Comparison of ENCODE assay signal across 39 mouse cellular contexts in genomic region chr10:96185601-96186000, GRCm38 (mm10). TPM values are rescaled to one million over a fixed set of nuclear protein-coding genes. Genes with fewer than 3 reads are reported as not detected.
DNase-seq lines count a peak whose midpoint lies in the region; ATAC-seq and TF ChIP-seq lines count a peak whose summit lies in the region.
"Had no signal": no experiment of that assay in that cellular context is flagged by ENCODE, and none has a peak within 500 bp of the region (broad histone marks: within the 10 kb centered on the region; RNA-seq: fewer than 3 reads in every experiment).

No protein-coding gene starts in this region.

- H3K4me2 ChIP-seq in lung, embryonic 14.5 days: no peak overlapping the region
- H3K4me2 ChIP-seq: embryonic facial prominence, embryonic 15.5 days; forebrain, embryonic 12.5 days; hindbrain, embryonic 13.5 days; limb, embryonic 12.5 days; liver, embryonic 13.5 days; lung, embryonic 15.5 days; midbrain, embryonic 12.5 days had no signal

- no peak overlapping the region for H3K4me3 ChIP-seq in heart, embryonic 10.5 days
- H3K4me3 ChIP-seq in lung, embryonic 14.5 days (ENCODE audit: low read depth, low read length): no peak overlapping the region
- H3K4me3 ChIP-seq in bone marrow, adult 2 months (replicated peaks; ENCODE audit: control insufficient read depth, low read depth, low read length): no peak overlapping the region
- H3K4me3 ChIP-seq: embryonic facial prominence, embryonic 10.5 days; embryonic facial prominence, embryonic 15.5 days; forebrain, embryonic 12.5 days; hindbrain, embryonic 13.5 days; limb, embryonic 12.5 days; liver, embryonic 13.5 days; lung, embryonic 15.5 days; megakaryocyte, embryonic 14.5 days; midbrain, embryonic 12.5 days had no signal

- H3K27ac ChIP-seq in heart, embryonic 10.5 days: no peak overlapping the region
- no peak overlapping the region for H3K27ac ChIP-seq in lung, embryonic 14.5 days (ENCODE audit: low read depth)
- H3K27ac ChIP-seq in bone marrow, adult 2 months (ENCODE audit: control insufficient read depth, insufficient read depth, low read depth, low read length, poor library complexity): peak overlapping the region; percentile 81; the same call in 1 of the 2 replicates
- H3K27ac ChIP-seq: embryonic facial prominence, embryonic 10.5 days; embryonic facial prominence, embryonic 15.5 days; forebrain, embryonic 12.5 days; hindbrain, embryonic 13.5 days; limb, embryonic 12.5 days; liver, embryonic 13.5 days; lung, embryonic 15.5 days; midbrain, embryonic 12.5 days had no signal

- H3K4me1 ChIP-seq in heart, embryonic 10.5 days: peaks cover 6% of the 10 kb centered on the region; the same call in 1 of the 2 replicates
- H3K4me1 ChIP-seq in lung, embryonic 14.5 days (ENCODE audit: insufficient read depth): peaks cover 12% of the 10 kb centered on the region; the same call in 1 of the 2 replicates
- H3K4me1 ChIP-seq in bone marrow, adult 2 months (ENCODE audit: control insufficient read depth, insufficient read depth, low read length): no peaks in the 10 kb centered on the region; the same call in 1 of the 2 replicates
- H3K4me1 ChIP-seq: limb, embryonic 12.5 days; midbrain, embryonic 12.5 days had no signal

- H3K9ac ChIP-seq in lung, embryonic 14.5 days: no peak overlapping the region
- H3K9ac ChIP-seq: embryonic facial prominence, embryonic 15.5 days; forebrain, embryonic 12.5 days; forebrain, postnatal 0 days; hindbrain, embryonic 13.5 days; limb, embryonic 12.5 days; liver, embryonic 13.5 days; lung, embryonic 15.5 days; midbrain, embryonic 12.5 days had no signal

- TF ChIP-seq CTCF in lung, embryonic 14.5 days (IDR thresholded peaks at IDR 0.05; ENCODE audit: low read depth): no peak
- no peak for TF ChIP-seq CTCF in bone marrow, adult 2 months (IDR thresholded peaks at IDR 0.05; ENCODE audit: control insufficient read depth, insufficient read depth, low read length)

- peak; percentile 50 for DNase-seq in heart, adult 11 months
- no peak for DNase-seq in heart, embryonic 10.5 days (ENCODE audit: low spot score)
- peak; percentile 21 for DNase-seq in lung, embryonic 14.5 days
- DNase-seq in lung, adult 18-20 months: no peak
- DNase-seq in adipocyte (ENCODE audit: low spot score): no peak
- DNase-seq in urinary bladder, adult 2 months (ENCODE audit: low spot score): no peak
- DNase-seq: adrenal gland, postnatal 25 days; cerebellum, adult 2 months; cerebellum, postnatal 25 days; forebrain, postnatal 0 days; heart, postnatal 4 days; kidney, adult 8-10 months; kidney, postnatal 25 days; liver, embryonic 13.5 days; right cerebral cortex, postnatal 25 days; spleen, adult 18-20 months; thymus, adult 2 months had no signal

- no peaks in the 10 kb centered on the region for H3K36me3 ChIP-seq in heart, embryonic 10.5 days
- no peaks in the 10 kb centered on the region for H3K36me3 ChIP-seq in lung, embryonic 14.5 days (ENCODE audit: insufficient read depth)
- H3K36me3 ChIP-seq: embryonic facial prominence, embryonic 10.5 days; embryonic facial prominence, embryonic 15.5 days; forebrain, embryonic 12.5 days; G1E; hindbrain, embryonic 13.5 days; limb, embryonic 12.5 days; liver, embryonic 13.5 days; lung, embryonic 15.5 days; midbrain, embryonic 12.5 days had no signal

- 82% methylated on average over 3 of the region's 3 CpGs for WGBS in heart, embryonic 10.5 days
- 69% methylated on average over 3 of the region's 3 CpGs for WGBS in lung, embryonic 14.5 days
- 20% methylated on average over 3 of the region's 3 CpGs for WGBS in bone marrow, adult 2 months

- no peaks in the 10 kb centered on the region for H3K9me3 ChIP-seq in heart, embryonic 10.5 days
- no peaks in the 10 kb centered on the region for H3K9me3 ChIP-seq in lung, embryonic 14.5 days (ENCODE audit: low read depth, low read length)
- H3K9me3 ChIP-seq: embryonic facial prominence, embryonic 10.5 days; embryonic facial prominence, embryonic 15.5 days; forebrain, embryonic 12.5 days; hindbrain, embryonic 13.5 days; limb, embryonic 12.5 days; liver, embryonic 13.5 days; lung, embryonic 15.5 days; midbrain, embryonic 12.5 days had no signal

- no peak for TF ChIP-seq POLR2A in bone marrow, adult 2 months (IDR thresholded peaks at IDR 0.05; ENCODE audit: borderline replicate concordance, control insufficient read depth, low read depth, low read length)

- no peak for ATAC-seq in lung, embryonic 14.5 days (ENCODE audit: insufficient read depth)
- peak; percentile 47 for ATAC-seq in megakaryocyte progenitor cell, adult 5-6 weeks (replicated peaks; ENCODE audit: poor library complexity)
- ATAC-seq: forebrain, postnatal 0 days; intestine, embryonic 16.5 days; Patski had no signal

- no peaks in the 10 kb centered on the region for H3K27me3 ChIP-seq in heart, embryonic 10.5 days (ENCODE audit: insufficient read depth, poor library complexity, severe bottlenecking)
- no peaks in the 10 kb centered on the region for H3K27me3 ChIP-seq in lung, embryonic 14.5 days (ENCODE audit: insufficient read depth, low read length)
- H3K27me3 ChIP-seq: embryonic facial prominence, embryonic 15.5 days; forebrain, embryonic 12.5 days; hindbrain, embryonic 13.5 days; limb, embryonic 12.5 days; liver, embryonic 13.5 days; lung, embryonic 15.5 days; megakaryocyte, embryonic 14.5 days; midbrain, embryonic 12.5 days; Patski had no signal

RNA-seq across cellular contexts. Expression of gene Gm5426, which starts 49.2 kb away (rescaled TPM):
- not detected in 2 replicates for polyA plus RNA-seq in heart, embryonic 10.5 days (2016; fragmentation: Nextera tagmentation; extraction: Ambion mirVana)
- polyA plus RNA-seq in lung, embryonic 14.5 days (2014; fragmentation: Nextera tagmentation; extraction: Ambion mirVana): not detected in 2 replicates
- not detected in 2 replicates for polyA plus RNA-seq in bone marrow, adult 2 months (2011; ENCODE audit: insufficient read depth, insufficient read length, low replicate concordance, missing spikeins)
- not detected in 2 replicates for total RNA-seq in megakaryocyte progenitor cell, adult 5-6 weeks (2015)
- total RNA-seq in megakaryocyte progenitor cell, adult 5-6 weeks (2017): not detected in 2 replicates
- not detected in 2 replicates for polyA plus RNA-seq in urinary bladder, adult 2 months (2012; rRNA removed)
- total RNA-seq: adrenal gland, adult 18-20 months; adrenal gland, postnatal 25 days; forebrain, postnatal 0 days; G1E; gastrocnemius, adult 8-10 months; gastrocnemius, postnatal 4 days; heart, postnatal 4 days; layer of hippocampus, adult 18-20 months; layer of hippocampus, postnatal 10 days; left cerebral cortex, adult 18-20 months; left cerebral cortex, postnatal 14 days had no signal
- polyA plus RNA-seq: cerebellum, adult 2 months; embryonic facial prominence, embryonic 10.5 days; embryonic facial prominence, embryonic 15.5 days; forebrain, embryonic 12.5 days; forebrain, postnatal 0 days; G1E; heart, embryonic 16.5 days; hindbrain, embryonic 13.5 days; intestine, embryonic 16.5 days; limb, embryonic 12.5 days; liver, embryonic 13.5 days; lung, embryonic 15.5 days; midbrain, embryonic 12.5 days; neural tube, embryonic 14.5 days; Patski; thymus, adult 2 months had no signal

Comparison
In these comparisons a context has a peak if more than half of its experiments do, and no peak if none do; other contexts are left out.
1. DNase-seq: peak in heart, adult 11 months (single experiment) and lung, embryonic 14.5 days (single experiment); none in heart, embryonic 10.5 days (single experiment), lung, adult 18-20 months (0 of 2), adipocyte (single experiment) and urinary bladder, adult 2 months (single experiment).